Mouse (Mus musculus): ENCODE data around the gene Mus81. TPM values are rescaled to one million over a fixed set of nuclear protein-coding genes. Genes with fewer than 3 reads are reported as not detected.

Mus81 gene
- total RNA-seq, 2 experiments from 2014 or later: 8.3 to 12.5 TPM

DNA sequence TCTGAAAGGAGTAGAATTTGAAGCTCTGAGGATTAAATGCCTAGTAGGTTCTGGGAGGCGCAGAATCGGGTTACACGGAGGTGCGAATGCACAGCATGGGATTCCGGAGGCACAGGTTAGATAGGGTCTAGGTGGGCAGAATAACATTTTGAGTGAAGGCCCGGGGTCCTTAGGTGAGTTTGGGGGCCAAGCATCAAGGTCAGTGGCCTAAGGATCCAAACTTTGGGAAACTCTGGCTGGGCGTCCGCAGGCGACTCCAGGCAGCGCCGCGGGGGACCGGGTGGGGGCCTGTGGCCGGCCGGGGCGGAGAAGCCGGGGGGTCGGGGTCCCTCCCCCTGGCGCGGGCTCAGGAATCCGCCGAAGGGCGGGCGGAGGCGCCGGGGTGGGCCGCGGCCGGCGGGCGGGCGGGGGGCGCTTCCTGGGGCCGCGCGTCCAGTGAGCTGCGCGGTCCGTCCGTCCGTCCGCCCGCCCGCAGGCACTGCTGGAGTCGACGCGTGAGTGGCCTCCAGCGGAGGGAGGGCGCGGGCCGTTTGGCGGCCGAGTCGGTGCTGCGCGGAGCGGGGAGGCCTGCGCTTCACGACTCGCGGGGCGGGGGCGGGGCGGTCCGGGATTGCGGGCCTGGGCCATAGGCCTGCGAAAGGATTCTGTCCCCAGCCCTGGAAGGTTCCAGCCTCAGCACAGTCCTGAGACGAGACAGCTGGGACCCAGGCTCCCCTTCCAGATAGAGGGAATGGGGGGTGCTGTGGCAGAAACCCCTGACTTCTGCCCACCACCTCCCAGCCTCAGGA is 13.7 kb downstream of the Mus81 start:
- ATAC-seq (replicated peaks; ENCODE audit: low FRiP score, poor library complexity, severe bottlenecking): no peak

DNA sequence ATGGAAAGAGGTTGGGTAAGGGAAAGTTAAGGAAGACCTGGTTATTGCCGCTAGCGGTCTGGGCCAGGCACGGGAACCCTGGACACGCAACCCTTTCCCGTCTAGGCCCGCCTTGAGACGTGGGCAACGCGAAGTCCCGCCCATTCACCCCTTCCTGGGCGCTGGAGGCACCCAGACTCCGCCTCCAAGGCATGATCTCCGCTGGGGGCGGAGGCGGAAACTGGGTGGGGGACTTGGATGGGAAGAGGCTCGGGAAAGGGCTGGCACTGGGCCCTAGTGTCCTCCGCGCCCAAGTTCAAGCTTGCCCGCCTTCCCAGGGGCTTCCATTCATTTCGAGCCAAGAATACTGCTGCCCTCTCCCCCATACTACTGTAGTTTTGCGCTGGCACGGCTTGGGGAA is 14.5 kb downstream of the Mus81 start, which contains the start of gene Efemp2:
Gene Efemp2, plus strand, starts transcription at position 235 of the 400 bp plus-strand sequence.
- ATAC-seq (replicated peaks; ENCODE audit: low FRiP score, poor library complexity, severe bottlenecking): no peak

DNA sequence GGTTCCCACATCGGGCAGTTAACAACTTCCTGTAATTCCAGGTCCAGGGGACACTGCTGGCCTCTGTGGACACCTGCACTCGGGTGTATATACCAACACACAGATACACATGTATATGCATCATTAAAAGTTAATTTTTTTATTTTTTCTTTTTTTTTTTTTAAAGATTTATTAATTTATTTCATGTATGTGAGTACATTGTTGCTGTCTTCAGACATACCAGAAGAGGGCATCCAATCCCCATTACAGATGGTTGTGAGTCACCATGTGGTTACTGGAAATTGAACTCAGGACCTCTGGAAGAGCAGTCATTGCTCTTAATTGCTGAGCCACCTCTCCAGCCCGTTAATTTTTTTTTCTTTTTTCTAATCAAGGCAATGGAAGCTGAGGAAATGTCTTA is 15.3 kb downstream of the Mus81 start:
- ATAC-seq (replicated peaks; ENCODE audit: low FRiP score, poor library complexity, severe bottlenecking): no peak

DNA sequence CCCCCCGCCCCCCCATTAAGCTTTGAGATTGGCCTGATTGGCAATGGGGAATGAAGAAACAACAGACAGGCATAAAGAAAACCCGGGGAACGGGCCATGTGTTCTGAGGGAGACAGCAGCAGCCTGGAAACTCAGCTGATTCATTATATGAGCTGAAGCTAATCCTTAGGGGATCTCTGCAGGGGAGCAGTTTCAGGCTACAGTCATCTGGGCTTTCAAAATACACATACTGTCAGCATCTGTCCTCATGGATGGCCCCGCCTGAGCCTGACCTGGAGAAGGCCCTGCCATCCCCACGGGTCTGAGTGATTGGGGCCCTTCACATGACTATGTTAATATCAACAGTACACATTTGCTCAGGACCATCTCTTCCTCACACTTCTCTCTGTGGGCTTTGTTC is 16.4 kb downstream of the Mus81 start:
- no peak for ATAC-seq (replicated peaks; ENCODE audit: low FRiP score, poor library complexity, severe bottlenecking)

DNA sequence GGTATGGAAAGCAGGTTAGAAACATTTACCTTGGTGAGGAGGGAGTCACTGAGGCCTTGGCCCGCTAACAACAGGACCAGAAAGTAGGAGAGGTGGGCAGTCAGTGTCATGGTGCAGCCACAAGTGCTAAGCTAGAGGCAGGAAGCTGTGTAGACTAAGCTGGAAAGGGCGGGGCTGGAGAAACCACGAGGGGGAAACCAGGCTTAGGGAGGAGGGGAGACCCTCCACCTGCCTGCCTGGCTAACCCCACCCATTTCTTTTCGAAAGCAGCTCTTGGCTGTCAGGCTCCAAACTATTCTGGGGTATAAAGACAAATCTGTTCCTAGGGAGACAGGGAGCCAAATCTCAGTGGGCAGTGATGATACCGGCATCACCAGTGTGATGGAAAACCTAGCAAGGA is 19.8 kb downstream of the Mus81 start, which contains the start of gene Ctsw:
Gene Ctsw, minus strand, starts transcription at position 134 of the 400 bp plus-strand sequence.
- ATAC-seq (replicated peaks; ENCODE audit: low FRiP score, poor library complexity, severe bottlenecking): no peak

DNA sequence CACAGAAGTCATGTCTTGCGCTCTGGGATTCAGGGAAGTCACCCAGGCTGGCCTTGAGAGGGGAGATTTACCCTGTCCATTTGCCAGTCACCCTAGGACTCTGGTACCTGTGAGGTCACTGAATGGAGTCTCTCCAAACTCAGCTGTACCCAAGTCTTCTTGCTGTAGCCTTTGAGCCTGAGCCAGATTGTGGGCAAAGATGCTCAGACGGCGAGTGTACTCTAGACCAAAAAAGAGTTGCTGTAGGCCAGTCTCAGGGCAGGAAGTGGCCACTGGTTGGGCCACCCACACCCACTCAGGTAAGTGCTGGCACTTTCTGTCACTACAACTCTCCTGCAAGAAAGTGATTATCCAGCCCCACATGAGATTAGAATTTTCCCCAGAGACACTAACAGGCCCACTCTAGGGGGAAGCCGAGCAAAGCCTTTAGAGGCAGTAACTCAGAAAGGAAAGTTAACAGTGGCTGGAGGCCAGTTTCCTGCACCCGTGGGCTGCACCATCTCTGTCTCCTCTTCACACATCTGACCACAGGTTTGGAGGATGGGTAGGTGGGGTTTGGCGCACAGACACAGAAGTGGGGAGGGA is 21.2 kb downstream of the Mus81 start:
- ATAC-seq (replicated peaks; ENCODE audit: low FRiP score, poor library complexity, severe bottlenecking): no peak

DNA sequence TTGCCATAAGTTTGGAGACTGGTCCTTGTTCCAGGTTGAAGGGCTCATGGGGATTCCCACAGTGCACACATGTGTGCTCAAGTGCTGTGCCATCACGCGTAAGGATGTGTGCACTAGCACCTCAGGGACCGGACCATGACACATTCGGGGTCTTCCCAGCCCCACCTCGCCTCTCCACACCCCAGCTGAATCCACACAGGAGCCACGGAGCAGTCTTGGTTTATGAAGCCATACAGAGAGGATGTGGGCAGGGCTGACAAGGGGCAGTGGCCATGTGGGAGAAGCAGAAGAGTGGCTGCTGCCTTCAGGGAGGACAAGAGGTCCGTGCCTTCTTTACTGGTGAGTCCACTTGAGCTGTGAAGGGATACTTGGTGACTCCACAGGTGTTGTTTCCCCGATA is 23.2 kb downstream of the Mus81 start:
- no peak for ATAC-seq (replicated peaks; ENCODE audit: low FRiP score, poor library complexity, severe bottlenecking)

DNA sequence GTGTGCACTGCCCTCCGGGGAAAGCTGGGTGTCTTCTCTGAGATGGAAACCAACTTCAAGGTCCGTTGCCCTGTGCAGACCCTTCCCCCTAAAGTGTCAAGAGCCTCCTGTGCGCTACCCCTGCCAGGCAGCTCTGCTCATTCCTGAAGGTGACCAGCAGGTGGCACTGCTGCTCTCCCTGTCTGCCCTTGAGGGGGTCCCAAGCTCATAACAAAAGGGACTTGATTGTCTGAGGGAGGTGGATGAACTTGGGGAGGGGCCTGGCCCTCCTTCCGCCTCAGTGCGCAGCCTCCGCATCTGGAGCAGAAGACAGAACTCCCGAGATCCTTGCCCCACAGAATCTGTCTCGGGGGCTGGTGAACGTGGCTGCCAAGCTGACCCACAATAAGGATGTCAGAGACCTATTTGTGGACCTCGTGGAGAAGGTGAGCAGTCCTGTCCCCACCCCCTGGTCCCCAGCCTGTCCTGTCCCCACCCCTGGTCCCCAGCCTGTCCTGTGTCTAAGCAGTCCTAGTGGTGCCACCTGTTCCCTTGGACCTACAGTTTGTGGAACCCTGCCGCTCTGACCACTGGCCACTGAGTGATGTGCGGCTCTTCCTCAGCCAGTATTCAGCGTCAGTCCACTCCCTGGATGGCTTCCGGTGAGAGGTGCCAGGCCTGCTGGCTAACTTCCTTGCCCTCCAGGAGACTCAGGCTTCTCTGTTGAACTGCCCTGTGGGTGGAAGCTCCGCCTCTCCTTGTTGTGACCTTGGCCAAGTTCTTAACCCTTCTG is 24.2 kb downstream of the Mus81 start:
- ATAC-seq (replicated peaks; ENCODE audit: low FRiP score, poor library complexity, severe bottlenecking): no peak

DNA sequence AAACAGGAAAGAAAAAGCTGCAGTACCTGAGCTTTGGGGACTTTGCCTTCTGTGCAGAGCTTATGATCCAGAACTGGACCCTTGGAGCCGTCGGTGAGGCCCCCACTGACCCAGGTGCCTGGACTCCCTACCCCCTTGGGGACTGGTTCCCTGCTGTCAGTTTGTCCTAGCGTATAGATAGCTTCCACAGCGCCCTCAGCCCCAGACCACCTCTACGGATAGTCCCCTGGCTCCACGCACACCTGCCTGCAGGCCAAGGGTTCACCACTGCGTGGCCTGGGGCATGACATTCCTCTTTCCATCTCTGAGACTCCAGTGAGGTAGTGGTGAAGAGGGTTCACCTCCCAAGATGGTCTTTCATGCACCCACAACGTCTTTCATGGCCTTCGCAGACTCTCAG is 25.0 kb downstream of the Mus81 start:
- ATAC-seq (replicated peaks; ENCODE audit: low FRiP score, poor library complexity, severe bottlenecking): no peak

DNA sequence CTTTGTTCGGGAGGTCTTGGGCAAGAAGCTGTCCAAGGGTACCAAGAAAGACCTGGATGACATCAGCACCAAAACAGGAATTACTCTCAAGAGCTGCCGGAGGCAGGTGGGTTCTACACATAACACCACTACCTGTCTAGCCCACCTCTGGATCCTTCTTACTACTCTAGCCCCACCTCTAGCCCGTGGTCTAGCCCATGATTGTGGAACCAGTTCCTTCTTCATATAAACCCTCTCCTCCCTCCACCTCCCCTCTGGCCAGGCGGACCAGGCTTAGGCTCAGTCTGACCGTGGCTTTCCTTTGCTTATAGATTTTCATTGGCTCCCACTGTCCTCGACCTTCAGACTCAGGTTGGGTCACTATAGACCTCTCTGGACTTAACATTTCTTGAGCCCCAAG is 26.8 kb downstream of the Mus81 start:
- no peak for ATAC-seq (replicated peaks; ENCODE audit: low FRiP score, poor library complexity, severe bottlenecking)

DNA sequence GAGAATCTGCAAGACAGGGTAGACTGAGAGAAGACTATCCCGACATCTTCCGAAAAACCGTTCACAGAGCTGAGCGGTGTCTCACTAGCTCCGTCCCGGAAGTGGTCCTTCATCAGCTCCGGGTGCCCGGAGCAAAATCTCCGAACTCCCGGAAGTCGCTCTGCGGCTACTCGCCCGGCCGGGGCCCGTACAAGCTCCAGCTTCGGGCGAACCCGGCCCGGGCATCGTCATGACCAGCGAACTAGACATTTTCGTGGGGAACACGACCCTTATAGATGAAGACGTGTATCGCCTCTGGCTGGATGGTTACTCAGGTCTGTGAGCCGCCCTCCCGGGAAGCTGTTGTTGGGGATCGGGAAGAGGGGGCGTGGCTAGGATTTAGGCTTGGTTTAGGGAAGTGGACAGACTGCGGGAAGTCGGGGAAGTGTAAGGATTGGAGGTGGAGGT is 27.7 kb downstream of the Mus81 start, which contains the start of gene Fibp:
Gene Fibp, plus strand, starts transcription at position 151 of the 447 bp plus-strand sequence.
- peak; percentile 77 for ATAC-seq (replicated peaks; ENCODE audit: low FRiP score, poor library complexity, severe bottlenecking)

DNA sequence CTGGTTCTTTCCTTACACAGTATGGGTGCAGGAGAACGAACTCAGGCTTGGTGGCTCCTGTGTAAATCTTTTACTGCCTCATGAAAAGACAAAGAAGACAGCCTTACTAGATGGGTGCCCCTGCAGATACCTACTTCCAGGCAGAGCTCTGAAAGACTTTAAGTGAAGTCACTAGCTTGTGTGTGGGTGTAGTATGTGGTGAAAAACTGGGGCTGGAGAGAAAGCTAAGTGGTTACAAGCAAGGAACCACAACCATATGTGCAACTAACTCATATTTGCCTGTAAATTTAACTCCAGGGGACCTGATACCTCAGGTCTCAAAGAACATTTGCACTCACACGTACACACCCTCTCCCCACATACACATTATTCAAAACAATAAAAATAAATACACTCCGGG is 28.3 kb downstream of the Mus81 start:
- ATAC-seq (replicated peaks; ENCODE audit: low FRiP score, poor library complexity, severe bottlenecking): no peak

DNA sequence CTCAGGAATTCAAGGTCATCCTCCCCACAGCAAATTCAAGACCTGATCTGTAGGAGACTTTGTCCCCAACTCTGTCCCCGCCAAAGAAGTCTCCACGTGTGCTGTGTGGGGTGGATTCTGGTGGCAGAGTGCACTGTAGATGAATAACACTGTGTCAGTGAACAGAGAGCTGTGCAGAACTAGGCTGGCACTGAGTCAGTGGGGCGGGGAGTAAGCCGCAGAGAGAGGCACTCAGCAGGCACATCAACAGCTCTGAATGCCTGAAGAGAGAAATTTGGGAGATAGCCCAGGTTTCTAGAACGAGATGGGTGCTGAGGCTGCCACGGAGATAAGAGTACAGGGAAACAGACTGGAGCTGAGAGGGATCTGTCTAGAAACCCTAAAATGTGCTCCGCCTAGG is 29.2 kb downstream of the Mus81 start:
- ATAC-seq (replicated peaks; ENCODE audit: low FRiP score, poor library complexity, severe bottlenecking): no peak

DNA sequence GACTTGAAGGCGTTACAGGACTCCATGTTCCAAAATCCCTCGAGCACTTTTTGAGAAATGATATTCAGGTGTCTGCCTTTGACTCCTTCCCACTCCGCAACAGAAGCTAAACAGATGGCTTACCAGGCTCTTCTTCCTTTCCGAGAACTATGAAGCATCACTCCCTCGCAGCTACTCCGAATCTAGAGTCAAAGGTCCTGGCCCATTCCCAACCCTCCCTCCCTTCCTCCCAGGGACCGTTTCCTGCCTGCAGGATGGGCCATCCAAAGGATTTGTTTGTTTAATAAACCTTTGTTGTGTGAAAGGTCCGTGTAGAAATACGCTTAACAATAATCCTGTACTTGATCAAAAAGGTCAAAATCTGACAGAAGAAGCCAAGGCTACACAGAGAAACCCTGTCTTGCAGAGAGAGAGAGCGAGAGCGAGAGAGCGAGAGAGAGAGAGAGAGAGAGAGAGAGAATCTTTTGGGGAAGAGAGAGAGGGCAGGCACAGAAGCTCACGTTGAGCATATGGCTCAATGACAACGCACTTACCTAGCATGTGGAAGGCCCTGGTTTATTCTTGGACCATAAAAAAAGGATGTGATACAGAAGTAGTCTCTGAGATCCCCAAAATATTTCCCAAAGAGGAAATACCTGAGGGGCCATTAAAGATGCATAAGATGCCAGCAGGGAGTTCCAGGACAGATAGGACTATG is 30.3 kb downstream of the Mus81 start, which contains the start of gene Ccdc85b:
Gene Ccdc85b, minus strand, starts transcription at position 149 of the 697 bp plus-strand sequence.
- no peak for ATAC-seq (replicated peaks; ENCODE audit: low FRiP score, poor library complexity, severe bottlenecking)

DNA sequence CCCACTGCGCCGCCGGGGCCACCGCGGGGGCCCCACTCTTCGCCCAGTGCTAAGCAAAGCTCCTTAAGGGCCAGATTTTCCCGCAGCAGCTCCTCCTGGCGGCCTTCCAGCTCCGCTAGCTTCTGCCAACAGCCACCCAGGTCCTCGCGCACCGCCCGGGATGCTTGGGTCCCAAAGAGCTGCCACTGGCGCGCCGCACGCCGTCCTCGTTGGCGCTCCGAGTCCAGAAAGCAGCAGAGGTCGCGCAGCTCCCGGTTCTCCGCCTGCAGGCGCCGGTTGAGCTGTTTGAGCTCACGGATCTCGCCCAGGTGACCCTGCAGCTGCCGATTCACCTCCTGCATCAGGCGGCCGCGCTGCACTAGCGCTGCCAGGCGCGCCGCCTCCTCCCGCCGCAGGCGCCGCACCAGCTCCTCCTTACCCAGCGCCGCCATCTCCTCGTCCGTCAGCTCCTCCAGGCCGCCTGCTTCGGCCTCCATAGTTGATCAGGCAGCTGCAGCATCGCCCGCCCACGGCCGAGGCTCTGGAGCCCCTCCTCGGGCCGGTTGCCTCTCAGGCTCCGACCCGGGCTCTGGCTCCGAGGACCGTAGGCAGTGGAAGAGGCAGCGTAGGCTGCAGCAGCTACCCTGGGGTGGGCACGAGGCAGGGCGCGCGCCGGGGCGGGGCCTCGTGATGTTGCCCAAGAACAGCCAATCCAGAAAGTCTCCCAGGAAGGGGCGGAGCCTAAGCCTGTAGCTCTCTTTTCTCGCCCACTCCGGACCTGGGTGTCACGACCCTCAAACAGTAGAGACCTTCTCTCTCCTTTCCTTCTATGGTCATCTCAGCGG is 31.1 kb downstream of the Mus81 start:
- ATAC-seq (replicated peaks; ENCODE audit: low FRiP score, poor library complexity, severe bottlenecking): peak; percentile 84

DNA sequence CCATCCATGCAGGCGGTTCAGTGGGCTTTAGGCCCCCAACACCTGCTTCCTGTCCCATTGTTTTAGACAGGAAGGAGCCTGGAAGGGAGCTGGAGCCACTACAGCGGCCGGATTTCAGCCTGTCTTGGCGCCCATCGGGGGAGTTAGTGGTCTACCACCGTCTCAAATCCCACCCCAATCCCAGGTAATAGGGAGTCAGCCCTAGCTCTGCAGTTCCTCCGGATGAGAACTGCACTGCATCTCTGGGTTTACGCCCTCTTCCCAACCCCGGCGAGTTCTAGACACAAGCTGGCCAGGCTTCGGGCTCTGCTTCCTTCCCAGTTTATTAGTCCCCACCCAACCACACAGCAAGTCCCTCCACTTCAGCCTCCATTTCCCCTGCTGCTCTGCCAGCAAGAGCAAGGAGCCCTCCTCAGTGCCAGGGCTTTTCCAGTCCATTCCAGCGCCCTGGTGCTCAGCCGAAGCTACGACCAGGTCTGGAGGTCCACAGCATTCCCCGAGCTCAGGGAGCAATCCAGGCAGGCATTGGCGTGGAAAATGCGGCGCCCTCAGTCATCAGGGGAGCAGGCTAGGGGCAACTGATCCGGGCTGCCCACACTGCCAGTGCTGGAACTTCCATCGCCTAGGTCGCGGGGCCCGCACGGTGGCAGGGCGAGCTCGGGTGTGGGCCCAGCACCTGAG is 31.8 kb downstream of the Mus81 start:
- no peak for ATAC-seq (replicated peaks; ENCODE audit: low FRiP score, poor library complexity, severe bottlenecking)

DNA sequence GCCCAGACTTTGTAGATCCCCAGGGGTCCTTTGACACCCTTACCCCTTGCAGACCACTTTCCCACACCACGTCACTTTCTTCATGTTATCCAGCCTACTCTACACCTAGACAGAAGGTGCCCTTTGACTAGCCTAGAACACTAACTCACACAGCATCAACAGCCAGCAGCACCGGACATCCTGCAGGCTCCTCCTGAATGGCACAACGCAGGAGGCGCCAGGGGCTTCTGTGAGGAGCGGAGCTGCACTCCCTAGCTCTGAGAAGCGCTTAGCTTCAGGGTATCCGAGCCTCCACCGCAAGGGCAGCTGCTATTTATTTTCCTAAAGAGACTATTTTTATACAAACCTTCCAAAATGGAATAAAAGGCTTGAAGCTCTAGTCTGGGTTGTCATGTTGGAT is 32.6 kb downstream of the Mus81 start:
- no peak for ATAC-seq (replicated peaks; ENCODE audit: low FRiP score, poor library complexity, severe bottlenecking)

DNA sequence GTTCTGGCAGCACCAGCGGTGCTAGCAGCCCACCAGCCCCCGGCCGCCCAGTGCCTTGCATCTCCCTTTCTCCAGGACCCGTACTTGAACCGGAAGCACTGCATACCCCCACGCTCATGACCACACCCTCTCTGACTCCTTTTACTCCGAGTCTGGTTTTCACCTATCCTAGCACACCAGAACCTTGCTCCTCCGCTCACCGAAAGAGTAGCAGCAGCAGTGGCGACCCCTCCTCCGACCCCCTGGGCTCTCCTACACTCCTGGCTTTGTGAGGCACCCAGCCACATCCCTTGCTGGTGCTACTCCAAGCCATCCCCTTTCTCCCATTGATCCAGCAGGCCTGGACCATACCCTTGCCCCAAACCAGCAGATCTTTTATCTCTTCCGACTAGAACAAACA is 33.2 kb downstream of the Mus81 start:
- ATAC-seq (replicated peaks; ENCODE audit: low FRiP score, poor library complexity, severe bottlenecking): no peak

DNA sequence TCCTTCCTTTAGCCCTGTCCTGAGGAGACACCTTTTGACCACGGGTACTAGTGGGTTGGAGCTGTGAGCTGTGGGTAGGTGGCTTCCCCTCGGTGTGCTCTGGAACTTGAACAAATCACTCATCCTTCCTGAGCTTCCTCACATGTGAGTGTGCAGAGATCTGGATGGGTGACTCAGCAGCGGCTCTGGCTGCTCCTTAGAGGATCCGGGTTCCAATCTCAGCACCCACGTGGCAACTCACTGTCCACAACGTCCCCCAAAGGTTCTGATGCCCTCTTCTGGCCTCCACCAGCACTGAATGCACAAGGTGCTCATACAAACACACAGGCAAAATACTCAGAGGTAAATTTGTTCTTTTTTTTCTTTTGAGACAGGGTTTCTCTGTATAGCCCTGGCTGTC is 36.4 kb downstream of the Mus81 start:
- no peak for ATAC-seq (replicated peaks; ENCODE audit: low FRiP score, poor library complexity, severe bottlenecking)

Measured in erythroblast, adult 5-6 weeks (primary cell).